Mouse (Mus musculus): ENCODE results near the gene Nutf2. TPM values are rescaled to one million over a fixed set of nuclear protein-coding genes. Genes with fewer than 3 reads are reported as not detected.
"Not testable (repeated sequence)": the region's sequence is repeated elsewhere in the genome, so short reads cannot be mapped to it uniquely, and the experiment has no call there.

Nutf2 gene
- polyA plus RNA-seq, 1 experiment, result 111 TPM

DNA sequence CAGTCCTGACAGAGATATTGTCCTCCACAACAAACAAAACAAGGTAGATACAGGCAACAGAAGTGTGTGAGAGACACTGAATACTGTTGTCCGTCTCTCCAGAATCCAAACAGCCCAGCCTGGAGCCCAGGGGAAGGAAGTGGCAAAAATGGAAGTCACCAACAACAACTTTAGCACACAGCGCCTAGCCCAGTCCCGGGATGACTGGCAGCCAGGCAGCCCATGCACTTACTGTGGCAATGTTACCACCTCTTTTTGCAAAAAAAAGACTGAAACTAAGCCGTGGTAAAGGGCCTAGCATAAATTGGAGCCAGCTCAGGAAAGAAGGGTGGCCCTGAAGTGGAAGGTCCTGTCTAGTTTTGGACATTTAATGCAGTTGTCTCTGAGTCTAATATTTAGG is 34.0 kb upstream of the Nutf2 start:
- Histone ChIP-seq H3K4me1 (ENCODE audit: control insufficient read depth, insufficient read depth, low read length) (peaks cover 9% of the 10 kb centered on the region; the same call in 1 of the 2 replicates), H3K27ac (ENCODE audit: insufficient read depth, low read length) (0 out of 2 replicates have a peak overlapping the region, but pooled peaks have one; percentile 23), H3K27me3 (ENCODE audit: control insufficient read depth, insufficient read depth, low read length) (no peaks in the 10 kb centered on the region), H3K4me3 (replicated peaks; ENCODE audit: insufficient read depth, low read depth, low read length) (peak overlapping the region; percentile 97)
- TF ChIP-seq CTCF (IDR thresholded peaks at IDR 0.05; ENCODE audit: borderline replicate concordance, insufficient read depth, low read depth, low read length) (no peak), POLR2A (IDR thresholded peaks at IDR 0.05; ENCODE audit: borderline replicate concordance, insufficient read depth, low read length) (no peak)
- DNase-seq, result no peak
- 2% methylated on average over 4 of the region's 4 CpGs for WGBS

DNA sequence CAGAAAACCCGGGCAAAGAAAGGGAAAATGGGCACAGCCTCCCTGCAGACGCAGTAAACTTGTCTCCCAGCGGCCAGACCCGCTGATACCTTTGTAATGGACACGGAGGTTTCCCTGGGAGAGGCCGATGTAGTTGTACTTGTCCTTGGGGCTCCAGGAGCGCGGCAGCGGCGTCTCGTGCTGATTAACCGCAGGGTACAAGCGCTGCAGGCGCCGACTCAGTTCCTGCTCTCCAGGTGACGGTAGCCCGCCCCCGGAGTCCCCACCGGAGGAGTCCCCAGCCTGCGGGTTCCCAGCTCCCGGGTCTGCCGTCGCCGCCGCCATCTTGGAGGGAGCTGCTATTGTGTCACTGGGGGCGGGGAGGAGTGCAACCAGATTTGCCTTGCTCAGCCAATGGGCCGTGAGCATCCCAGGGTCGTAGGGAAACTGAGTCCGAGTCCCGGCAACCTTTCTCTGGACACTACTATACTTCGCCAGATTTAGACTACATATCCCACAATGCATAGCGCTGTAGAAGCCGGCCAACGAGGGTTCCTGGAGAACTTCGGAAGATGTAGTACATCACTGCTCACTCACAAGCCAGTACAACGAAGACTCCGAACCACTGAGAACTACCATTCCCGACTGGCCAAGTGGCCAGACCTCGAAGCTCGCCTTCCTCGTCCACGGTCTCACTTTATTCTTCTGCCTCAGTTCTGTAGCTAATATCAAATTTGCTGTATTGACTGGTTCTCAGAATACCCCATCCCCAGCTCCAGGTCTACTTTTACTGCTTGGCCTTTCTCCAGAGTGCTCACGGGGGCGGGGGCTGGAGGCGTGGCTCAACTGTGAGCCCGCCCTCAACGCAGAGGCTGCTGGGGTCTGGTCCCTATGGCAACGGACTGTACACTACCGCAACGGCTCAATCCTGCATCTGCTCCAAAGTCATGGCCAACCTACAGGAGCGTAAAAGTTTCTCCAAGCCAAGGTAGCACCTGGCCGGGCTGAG is 33.2 kb upstream of the Nutf2 start, which contains the start of the genes Ranbp10 and Tsnaxip1:
TSS of gene Ranbp10 (minus strand) at position 490 of the 988 bp plus-strand sequence.
TSS of gene Tsnaxip1 (plus strand) at position 871 of the 988 bp plus-strand sequence.
- Histone ChIP-seq H3K4me3 (replicated peaks; ENCODE audit: insufficient read depth, low read depth, low read length) (peak within 1 kb of the TSS; percentile 97), H3K4me1 (ENCODE audit: control insufficient read depth, insufficient read depth, low read length) (peaks cover 8% of the 10 kb centered on the region; the same call in 1 of the 2 replicates), H3K27me3 (ENCODE audit: control insufficient read depth, insufficient read depth, low read length) (no peaks in the 10 kb centered on the region), H3K27ac (ENCODE audit: insufficient read depth, low read length) (peak within 1 kb of the TSS; percentile 23)
- WGBS, result under 1% methylated on average over 52 of the region's 52 CpGs
- peak; percentile 73; the same call in 1 of the 2 replicates for TF ChIP-seq POLR2A (IDR thresholded peaks at IDR 0.05; ENCODE audit: borderline replicate concordance, insufficient read depth, low read length)
- TF ChIP-seq CTCF (IDR thresholded peaks at IDR 0.05; ENCODE audit: borderline replicate concordance, insufficient read depth, low read depth, low read length), result no peak
- DNase-seq, result peak; percentile 95 to 100

GRCm38 (mm10) chr8:105833740-105834139 is 26.6 kb upstream of the Nutf2 start:
- H3K27me3 ChIP-seq (ENCODE audit: control insufficient read depth, insufficient read depth, low read length); DNase-seq; H3K4me1 ChIP-seq (ENCODE audit: control insufficient read depth, insufficient read depth, low read length); H3K4me3 ChIP-seq (replicated peaks; ENCODE audit: insufficient read depth, low read depth, low read length); H3K27ac ChIP-seq (ENCODE audit: insufficient read depth, low read length): not testable (repeated sequence)
- 83% methylated on average over 2 of the region's 2 CpGs for WGBS

GRCm38 (mm10) chr8:105835318-105835717 is 25.1 kb upstream of the Nutf2 start:
- no peak overlapping the region for H3K27ac ChIP-seq (ENCODE audit: insufficient read depth, low read length)
- DNase-seq, result peak; percentile 43 to 59
- 25% methylated on average over 11 of the region's 11 CpGs for WGBS

DNA sequence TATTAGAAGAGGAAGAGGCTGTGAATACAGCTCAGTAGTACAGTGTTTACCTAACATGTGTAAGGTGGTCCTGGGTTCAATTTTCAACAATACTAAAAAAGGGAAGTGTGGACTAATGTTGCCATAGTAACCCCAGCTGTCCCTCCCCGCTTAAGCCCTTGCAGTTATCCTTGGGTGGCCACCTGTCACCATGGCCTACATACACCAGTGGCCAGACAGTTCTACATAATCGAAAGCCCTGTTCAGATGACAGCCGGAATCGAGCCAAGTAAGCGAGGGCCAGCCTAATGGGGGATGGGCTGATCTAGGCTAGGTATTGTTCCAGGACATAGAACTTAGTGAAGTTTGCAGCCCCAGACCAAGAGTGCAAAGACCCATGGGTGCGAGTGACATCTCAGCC is 23.4 kb upstream of the Nutf2 start:
- Histone ChIP-seq H3K27me3 (ENCODE audit: control insufficient read depth, insufficient read depth, low read length) (no peaks in the 10 kb centered on the region), H3K4me1 (ENCODE audit: control insufficient read depth, insufficient read depth, low read length) (peaks cover 4% of the 10 kb centered on the region), H3K27ac (ENCODE audit: insufficient read depth, low read length) (no peak overlapping the region), H3K4me3 (replicated peaks; ENCODE audit: insufficient read depth, low read depth, low read length) (no peak overlapping the region)
- 32% methylated on average over 6 of the region's 6 CpGs for WGBS
- TF ChIP-seq POLR2A (IDR thresholded peaks at IDR 0.05; ENCODE audit: borderline replicate concordance, insufficient read depth, low read length) (no peak), CTCF (IDR thresholded peaks at IDR 0.05; ENCODE audit: borderline replicate concordance, insufficient read depth, low read depth, low read length) (no peak)
- DNase-seq, result peak in 1 of 2 experiments; percentile 38

More at GRCm38 (mm10) chr8:105835318-105835717, 25.1 kb upstream of the Nutf2 start:
- Histone ChIP-seq H3K4me1 (ENCODE audit: control insufficient read depth, insufficient read depth, low read length) (peaks cover 4% of the 10 kb centered on the region), H3K27me3 (ENCODE audit: control insufficient read depth, insufficient read depth, low read length) (no peaks in the 10 kb centered on the region), H3K4me3 (replicated peaks; ENCODE audit: insufficient read depth, low read depth, low read length) (no peak overlapping the region)
- TF ChIP-seq CTCF (IDR thresholded peaks at IDR 0.05; ENCODE audit: borderline replicate concordance, insufficient read depth, low read depth, low read length) (peak; percentile 52; the same call in 1 of the 2 replicates), POLR2A (IDR thresholded peaks at IDR 0.05; ENCODE audit: borderline replicate concordance, insufficient read depth, low read length) (no peak)

DNA sequence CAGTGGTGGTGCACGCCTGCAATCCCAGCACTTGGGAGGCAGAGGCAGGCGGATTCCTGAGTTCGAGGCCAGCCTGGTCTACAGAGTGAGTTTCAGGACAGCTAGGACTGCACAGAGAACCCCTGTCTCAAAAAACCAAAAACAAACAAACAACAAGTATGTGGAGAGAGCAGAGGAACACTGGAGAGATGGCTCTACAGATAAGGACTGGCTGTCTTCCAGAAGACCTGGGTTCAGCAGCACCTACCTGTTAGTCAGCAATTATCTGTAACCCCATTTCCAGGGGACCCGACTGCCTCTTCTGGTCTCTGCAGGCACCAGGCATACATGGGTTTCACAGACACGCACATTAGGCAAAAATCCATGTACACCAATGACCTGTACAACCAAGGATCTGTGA is 21.2 kb upstream of the Nutf2 start:
- Histone ChIP-seq H3K27me3 (ENCODE audit: control insufficient read depth, insufficient read depth, low read length) (no peaks in the 10 kb centered on the region), H3K27ac (ENCODE audit: insufficient read depth, low read length) (no peak overlapping the region), H3K4me1 (ENCODE audit: control insufficient read depth, insufficient read depth, low read length) (peaks cover 4% of the 10 kb centered on the region), H3K4me3 (replicated peaks; ENCODE audit: insufficient read depth, low read depth, low read length) (no peak overlapping the region)
- TF ChIP-seq CTCF (IDR thresholded peaks at IDR 0.05; ENCODE audit: borderline replicate concordance, insufficient read depth, low read depth, low read length) (no peak), POLR2A (IDR thresholded peaks at IDR 0.05; ENCODE audit: borderline replicate concordance, insufficient read depth, low read length) (no peak)
- 87% methylated on average over 5 of the region's 5 CpGs for WGBS
- DNase-seq, result no peak

DNA sequence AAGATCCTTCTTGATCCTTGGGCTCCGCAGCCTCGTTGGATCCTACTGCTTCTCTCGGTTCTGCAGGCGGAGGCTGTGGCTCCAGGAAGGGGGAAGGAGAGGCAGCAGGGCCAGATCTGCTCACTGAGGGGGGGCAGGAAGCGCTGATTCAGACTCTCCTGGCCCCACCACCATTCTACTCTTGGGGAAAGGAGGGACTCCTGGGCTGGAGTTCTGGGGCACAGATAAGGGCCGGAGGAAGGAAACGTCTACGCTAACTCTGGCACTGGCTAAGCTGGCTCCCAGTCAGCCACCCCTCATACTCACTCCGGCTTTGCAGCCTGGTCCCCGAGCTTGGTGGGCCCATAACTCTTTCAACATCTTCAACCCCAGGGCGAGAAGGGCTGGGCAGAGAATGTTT is 13.7 kb upstream of the Nutf2 start:
- no peak overlapping the region for H3K27ac ChIP-seq (ENCODE audit: insufficient read depth, low read length)
- TF ChIP-seq POLR2A (IDR thresholded peaks at IDR 0.05; ENCODE audit: borderline replicate concordance, insufficient read depth, low read length) (no peak), CTCF (IDR thresholded peaks at IDR 0.05; ENCODE audit: borderline replicate concordance, insufficient read depth, low read depth, low read length) (no peak)
- 93% methylated on average over 11 of the region's 11 CpGs for WGBS
- H3K4me1 ChIP-seq (ENCODE audit: control insufficient read depth, insufficient read depth, low read length), result no peaks in the 10 kb centered on the region
- no peak for DNase-seq
- H3K4me3 ChIP-seq (replicated peaks; ENCODE audit: insufficient read depth, low read depth, low read length), result no peak overlapping the region
- H3K27me3 ChIP-seq (ENCODE audit: control insufficient read depth, insufficient read depth, low read length), result no peaks in the 10 kb centered on the region

DNA sequence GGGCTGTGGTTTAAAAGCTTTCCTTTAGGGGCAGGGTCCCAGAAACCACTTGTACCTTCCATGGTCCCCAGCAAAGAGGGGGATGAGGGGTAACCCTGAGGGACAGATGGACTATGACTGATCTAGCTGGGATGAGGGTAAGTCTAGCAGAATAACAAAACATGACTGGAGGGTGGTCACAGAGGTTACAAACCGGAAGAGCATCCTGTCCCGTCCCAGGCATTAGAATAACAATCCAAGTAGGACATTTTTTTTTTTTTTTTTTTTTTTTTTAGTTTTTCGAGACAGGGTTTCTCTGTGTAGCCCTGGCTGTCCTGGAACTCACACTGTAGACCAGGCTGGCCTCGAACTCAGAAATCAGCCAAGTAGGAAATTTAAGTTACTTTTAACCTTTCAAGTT is 10.4 kb upstream of the Nutf2 start:
- Histone ChIP-seq H3K27me3 (ENCODE audit: control insufficient read depth, insufficient read depth, low read length) (no peaks in the 10 kb centered on the region), H3K4me1 (ENCODE audit: control insufficient read depth, insufficient read depth, low read length) (no peaks in the 10 kb centered on the region), H3K27ac (ENCODE audit: insufficient read depth, low read length) (no peak overlapping the region), H3K4me3 (replicated peaks; ENCODE audit: insufficient read depth, low read depth, low read length) (no peak overlapping the region)
- WGBS, result 82% methylated on average over 4 of the region's 4 CpGs
- no peak for DNase-seq
- no peak for TF ChIP-seq POLR2A (IDR thresholded peaks at IDR 0.05; ENCODE audit: borderline replicate concordance, insufficient read depth, low read length)
- TF ChIP-seq CTCF (IDR thresholded peaks at IDR 0.05; ENCODE audit: borderline replicate concordance, insufficient read depth, low read depth, low read length), result no peak
